Mouse (Mus musculus) erythroblast, embryonic 14.5 days (primary cell): ENCODE data around the gene Bmyc.

Experiments used
- GATA1 ChIP-seq: IDR thresholded peaks from 2 replicates; pipeline ENCODE4 v1.6.1; 2012; ENCODE audit warnings: low read length, inconsistent platforms, mixed read lengths
- TAL1 ChIP-seq: IDR thresholded peaks from 3 replicates; pipeline ENCODE4 v1.6.1; 2012; ENCODE audit warnings: low read length, inconsistent platforms, mixed read lengths

GRCm38 (mm10) chr2:25657652-25658051 is 48.9 kb upstream of the Bmyc start, which contains the start of gene Lcn5:
- TF ChIP-seq GATA1 (no peak), TAL1 (no peak)
